Mouse (Mus musculus) heart, adult 18-20 months (tissue): ENCODE measurements around the gene Dcxr. TPM values are rescaled to one million over a fixed set of nuclear protein-coding genes. Genes with fewer than 3 reads are reported as not detected.
"Not testable (repeated sequence)": the region's sequence is repeated elsewhere in the genome, so short reads cannot be mapped to it uniquely, and the experiment has no call there.

Experiments
- DNase-seq, 2 experiments: peaks; one replicate each; pipeline ENCODE4 v3.0.0; 2021 to 2022; ENCODE audit warnings: mixed read lengths in 1 of 2
- total RNA-seq, 2 experiments: library from RNA; stranded (reverse); gene quantifications; 2 replicates each; pipeline ENCODE4 v1.2.3; 2021

The Dcxr gene
- total RNA-seq, 2 experiments from 2014 or later = 16.6 to 16.7 TPM

GRCm38 (mm10) chr11:120710672-120711071 is 16.4 kb downstream of the Dcxr start:
- DNase-seq = no peak

GRCm38 (mm10) chr11:120709551-120709950 is 17.5 kb downstream of the Dcxr start:
- no peak for DNase-seq

- DNase-seq = no peak
These were observed 19.1 kb downstream of the Dcxr start for GRCm38 (mm10) chr11:120707969-120708368.

- DNase-seq = no peak
These were observed 19.9 kb downstream of the Dcxr start for GRCm38 (mm10) chr11:120707225-120707624.

GRCm38 (mm10) chr11:120706120-120706519 is 21.0 kb downstream of the Dcxr start:
- no peak for DNase-seq

- no peak for DNase-seq
These were observed 22.4 kb downstream of the Dcxr start for GRCm38 (mm10) chr11:120704486-120705325.

GRCm38 (mm10) chr11:120703696-120704454 is 23.2 kb downstream of the Dcxr start:
- DNase-seq = no peak

- peak; percentile 71 to 85 for DNase-seq
These were observed 29.3 kb downstream of the Dcxr start for GRCm38 (mm10) chr11:120697741-120698140.

GRCm38 (mm10) chr11:120696568-120696967 is 30.5 kb downstream of the Dcxr start:
- no peak for DNase-seq

GRCm38 (mm10) chr11:120695641-120696040 is 31.4 kb downstream of the Dcxr start:
- DNase-seq = no peak

GRCm38 (mm10) chr11:120695184-120695583 is 31.9 kb downstream of the Dcxr start:
- DNase-seq = no peak

GRCm38 (mm10) chr11:120693461-120693860 is 33.6 kb downstream of the Dcxr start:
- no peak for DNase-seq

- peak; percentile 28 to 40 for DNase-seq
These were observed 34.5 kb downstream of the Dcxr start for GRCm38 (mm10) chr11:120692471-120693011.

GRCm38 (mm10) chr11:120689365-120689764 is 37.7 kb downstream of the Dcxr start:
- no peak for DNase-seq

- no peak for DNase-seq
These were observed 40.3 kb downstream of the Dcxr start for GRCm38 (mm10) chr11:120686650-120687272.

- DNase-seq = no peak
These were observed 42.4 kb downstream of the Dcxr start for GRCm38 (mm10) chr11:120684660-120685059.

GRCm38 (mm10) chr11:120684086-120684485 is 43.0 kb downstream of the Dcxr start:
- DNase-seq = no peak

- no peak for DNase-seq
These were observed 43.5 kb downstream of the Dcxr start for GRCm38 (mm10) chr11:120683536-120683935.

GRCm38 (mm10) chr11:120682683-120683082 is 44.4 kb downstream of the Dcxr start:
- no peak for DNase-seq

- no peak for DNase-seq
These were observed 47.2 kb downstream of the Dcxr start for GRCm38 (mm10) chr11:120679909-120680308.

- no peak for DNase-seq
These were observed 50.1 kb downstream of the Dcxr start for GRCm38 (mm10) chr11:120676951-120677350.

GRCm38 (mm10) chr11:120675875-120676274 is 51.2 kb downstream of the Dcxr start:
- DNase-seq = not testable (repeated sequence)
